Mouse (Mus musculus) thymus, postnatal 4 days (tissue): ENCODE measurements around the gene Disc1.

Source experiments
- DNase-seq: peaks from one replicate; pipeline ENCODE4 v3.0.0; 2021

Disc1 gene

DNA sequence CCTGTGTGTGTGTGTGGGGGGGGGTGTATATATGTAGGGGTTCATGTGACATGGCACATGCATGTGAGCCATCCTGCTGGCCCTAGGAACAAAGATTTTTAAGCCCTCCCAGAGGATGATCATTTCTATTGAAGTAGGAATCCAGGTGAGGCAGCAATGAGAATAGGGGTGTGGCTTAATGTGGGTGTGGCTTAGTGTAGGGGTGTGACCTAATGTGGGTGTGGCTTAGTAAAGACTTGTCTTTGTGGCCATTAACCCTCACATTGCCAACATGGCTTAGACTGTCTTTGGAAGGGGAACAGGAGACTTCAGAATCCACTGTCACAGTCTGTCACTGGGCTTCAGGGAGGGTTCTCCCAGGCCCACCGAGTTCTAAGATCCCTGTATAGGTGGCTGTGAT is 130.9 kb downstream of the Disc1 start:
- DNase-seq: no peak

- no peak for DNase-seq
Measured at GRCm38 (mm10) chr8:125187044-125187443, 133.0 kb downstream of the Disc1 start.

- no peak for DNase-seq
Measured at GRCm38 (mm10) chr8:125193701-125194100, 139.7 kb downstream of the Disc1 start.

- DNase-seq: no peak
Measured at GRCm38 (mm10) chr8:125195121-125195520, 141.1 kb downstream of the Disc1 start.

DNA sequence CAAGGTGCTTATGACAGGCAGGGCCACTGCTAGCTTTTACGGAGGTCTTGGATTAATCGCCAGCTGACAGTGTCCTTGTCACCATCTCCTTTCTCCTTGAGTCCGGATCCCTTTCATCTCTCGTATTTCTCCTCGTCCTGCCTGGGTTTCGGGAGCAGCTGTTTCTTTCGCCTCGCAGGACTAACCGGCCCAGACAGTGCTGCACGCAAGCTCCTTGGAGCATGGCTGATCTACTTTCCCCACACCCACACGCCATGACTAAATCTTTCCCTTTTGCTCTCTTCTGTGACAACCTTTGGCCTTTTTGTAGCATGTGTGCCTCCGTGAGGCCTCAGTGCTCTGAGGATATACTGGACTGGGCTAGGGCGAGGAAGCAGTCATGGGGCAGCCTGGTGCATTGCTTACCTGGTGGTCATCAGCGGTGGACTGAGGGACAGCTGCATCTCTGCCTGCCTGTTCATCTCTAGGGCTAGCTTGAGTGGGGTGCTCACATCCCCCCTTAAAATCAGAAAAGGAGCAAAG is 142.6 kb downstream of the Disc1 start:
- no peak for DNase-seq

DNA sequence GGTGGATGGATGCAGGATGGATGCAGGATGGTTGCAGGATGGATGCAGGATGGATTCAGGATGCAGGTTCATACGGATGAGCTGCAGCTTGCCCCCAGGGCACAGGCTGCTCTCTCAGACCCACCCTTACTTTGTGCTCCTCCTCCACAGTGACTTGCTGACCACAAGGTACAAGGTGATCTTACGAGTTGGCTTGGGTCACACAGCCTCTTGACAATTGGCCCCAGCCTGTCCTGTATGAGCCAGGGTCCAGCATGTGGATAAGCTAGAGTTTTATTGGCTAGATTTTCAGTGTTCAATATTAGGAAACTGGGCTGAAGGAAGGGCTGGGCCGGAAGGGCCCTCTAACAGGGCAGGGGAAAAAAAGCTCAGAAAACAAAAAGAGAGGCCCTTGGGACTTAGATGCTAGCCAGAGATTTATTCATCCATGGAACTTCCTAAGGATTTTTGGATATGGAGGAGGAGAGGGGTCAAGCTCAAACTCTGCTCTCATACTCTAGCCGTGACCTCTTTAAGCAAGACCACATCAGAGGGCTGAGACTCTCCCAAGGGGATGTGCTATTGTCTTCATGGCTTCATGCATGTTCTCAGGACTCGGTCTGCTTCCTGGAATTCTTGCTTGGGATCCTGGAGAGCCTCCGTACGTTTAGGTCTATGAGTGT is 143.5 kb downstream of the Disc1 start:
- no peak for DNase-seq

DNA sequence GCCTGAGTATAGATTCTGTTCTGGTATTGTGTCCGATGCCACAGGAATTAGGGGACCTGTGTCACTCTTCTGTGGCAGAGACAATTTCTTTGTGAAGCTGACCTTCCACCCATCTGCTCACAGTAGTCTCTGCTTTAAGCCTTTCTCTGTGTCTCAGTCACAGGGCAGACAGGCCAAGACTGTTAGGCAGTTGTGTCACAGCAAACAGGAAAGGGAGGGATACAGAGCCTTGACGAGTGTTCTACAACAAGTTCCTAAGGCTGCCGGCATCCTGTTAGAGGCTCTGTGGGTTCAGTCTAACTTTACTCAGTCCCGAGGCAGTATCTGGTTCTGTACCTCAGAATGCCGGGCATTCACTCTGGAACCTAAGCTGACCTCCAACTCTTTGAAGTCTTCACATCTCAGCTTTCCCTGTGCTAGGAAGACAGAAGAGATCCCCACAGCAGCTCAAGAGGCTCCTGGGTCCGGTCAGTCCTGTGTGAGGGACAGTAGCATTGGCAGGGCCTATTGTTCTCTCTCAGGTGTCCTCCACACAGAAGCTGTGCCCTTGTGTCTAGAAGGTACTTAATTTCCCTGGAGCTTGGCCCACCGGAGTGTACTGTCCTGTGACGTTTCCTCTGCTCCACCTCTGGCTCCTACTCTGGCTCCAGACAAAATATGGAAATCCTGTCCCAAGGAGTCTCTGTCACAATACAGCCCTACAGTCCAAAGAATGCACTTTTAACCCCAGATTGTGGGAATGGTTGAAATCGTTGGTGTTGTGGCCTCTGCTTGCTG is 144.6 kb downstream of the Disc1 start:
- no peak for DNase-seq

GRCm38 (mm10) chr8:125199197-125199939 is 145.4 kb downstream of the Disc1 start:
- no peak for DNase-seq

DNA sequence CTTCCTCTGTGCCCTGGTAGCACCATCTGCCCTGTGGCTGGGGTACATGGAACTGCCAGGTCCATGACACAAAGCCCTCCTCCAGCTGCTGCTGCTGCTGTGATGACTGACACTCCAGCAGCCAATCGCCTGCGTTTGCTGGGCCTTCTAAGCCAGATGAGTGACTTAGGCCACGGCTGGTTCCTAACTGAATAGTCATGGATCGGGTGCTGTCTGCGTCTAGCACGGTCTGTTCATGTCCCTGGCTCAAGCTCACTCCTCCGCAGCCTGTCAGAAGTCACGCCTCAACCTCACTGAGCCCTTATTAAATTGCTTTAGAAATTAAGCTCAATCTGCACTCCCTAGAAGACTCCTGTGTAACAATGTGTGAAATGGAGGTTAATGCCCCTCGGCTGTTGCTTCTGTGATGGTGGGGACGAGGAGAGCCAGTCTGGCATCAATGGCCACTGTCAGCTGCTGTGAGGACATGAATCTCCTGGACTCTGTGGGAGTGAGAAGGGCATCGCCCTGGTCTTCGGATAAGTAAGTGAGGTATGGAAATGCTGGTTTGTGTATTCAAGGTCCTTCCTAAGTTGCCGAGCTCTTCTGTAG is 146.4 kb downstream of the Disc1 start:
- DNase-seq: no peak

- no peak for DNase-seq
Measured at GRCm38 (mm10) chr8:125201650-125202049, 147.7 kb downstream of the Disc1 start.

GRCm38 (mm10) chr8:125203016-125203415 is 149.0 kb downstream of the Disc1 start:
- no peak for DNase-seq

GRCm38 (mm10) chr8:125205556-125205955 is 151.6 kb downstream of the Disc1 start:
- no peak for DNase-seq

DNA sequence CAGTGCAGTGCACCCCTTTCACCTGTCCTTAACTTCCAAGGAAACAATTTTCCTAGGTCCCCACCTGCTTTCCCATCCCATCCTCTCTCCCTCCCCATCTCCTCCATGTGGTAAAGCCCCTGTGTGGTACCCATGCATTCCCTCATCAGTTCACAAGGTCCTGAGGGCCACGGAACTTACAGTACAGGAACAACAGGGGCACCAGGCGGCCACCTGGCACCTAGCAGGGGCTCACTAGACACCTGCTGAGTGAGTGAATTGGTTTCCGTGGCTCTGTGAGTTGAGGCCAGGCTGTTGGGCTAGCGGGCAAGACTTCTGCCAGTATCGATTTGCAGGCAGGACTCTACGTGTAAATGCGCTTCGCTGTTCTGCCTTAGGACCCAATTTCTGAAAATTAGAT is 152.4 kb downstream of the Disc1 start:
- no peak for DNase-seq

- DNase-seq: no peak
Measured at GRCm38 (mm10) chr8:125206962-125207361, 153.0 kb downstream of the Disc1 start.

DNA sequence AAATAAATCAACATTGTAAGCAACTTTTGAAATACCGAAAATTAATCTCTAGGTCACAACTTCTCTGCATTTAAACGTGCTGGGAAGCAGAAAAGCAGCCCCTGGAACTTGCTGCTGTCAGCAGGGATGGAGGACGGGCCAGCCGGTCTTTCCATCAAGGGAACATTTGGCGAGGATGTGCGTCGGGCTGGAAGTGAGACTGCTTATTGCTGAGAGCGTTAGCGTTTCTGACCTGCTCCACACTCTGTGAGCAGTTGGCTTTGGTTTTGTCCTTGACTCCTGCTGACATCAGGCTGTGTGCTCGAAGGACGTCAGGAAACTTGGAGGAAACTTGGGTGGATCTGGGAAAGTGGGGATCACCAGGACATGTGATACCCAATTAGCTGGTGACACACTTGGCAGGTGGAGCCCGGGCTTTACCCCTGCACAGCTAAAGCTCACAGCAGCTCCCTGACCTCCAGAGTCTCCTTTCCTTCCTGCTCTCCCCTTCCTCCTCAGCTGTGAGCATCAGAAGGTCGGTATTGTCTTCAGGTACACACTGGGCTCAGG is 158.7 kb downstream of the Disc1 start:
- DNase-seq: no peak

DNA sequence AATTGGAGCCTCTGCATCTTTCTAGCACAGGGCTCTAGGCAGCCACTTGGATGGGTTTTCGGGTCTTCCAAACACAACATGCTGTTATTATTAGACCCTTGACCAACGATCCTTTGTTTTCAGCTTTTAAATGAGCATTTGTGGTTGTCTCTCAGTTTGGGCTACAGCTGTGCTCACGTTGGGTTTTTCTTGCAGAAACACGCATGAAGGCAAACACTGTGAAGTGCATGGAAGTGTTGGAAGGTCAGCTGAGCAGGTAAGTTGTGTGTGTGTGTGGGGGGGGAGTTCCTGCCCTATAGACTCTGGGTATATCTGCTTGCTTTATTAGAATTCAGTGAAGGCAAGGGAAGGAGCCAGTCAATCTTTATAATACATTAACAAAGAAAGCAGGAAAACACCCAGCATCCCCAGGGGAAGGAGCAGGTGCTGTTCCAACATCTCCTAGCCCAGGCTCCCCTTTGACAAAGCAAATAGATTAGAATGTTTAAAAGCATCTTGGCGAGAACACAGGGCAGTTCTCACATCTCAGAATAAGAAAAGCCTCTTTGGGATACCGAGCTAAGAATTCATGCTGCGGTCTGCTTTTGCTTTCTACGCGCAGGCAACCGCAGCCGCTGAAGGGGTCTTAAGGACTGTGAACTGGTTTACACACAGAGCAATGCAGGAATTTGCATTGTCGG is 164.0 kb downstream of the Disc1 start:
- DNase-seq: no peak

DNA sequence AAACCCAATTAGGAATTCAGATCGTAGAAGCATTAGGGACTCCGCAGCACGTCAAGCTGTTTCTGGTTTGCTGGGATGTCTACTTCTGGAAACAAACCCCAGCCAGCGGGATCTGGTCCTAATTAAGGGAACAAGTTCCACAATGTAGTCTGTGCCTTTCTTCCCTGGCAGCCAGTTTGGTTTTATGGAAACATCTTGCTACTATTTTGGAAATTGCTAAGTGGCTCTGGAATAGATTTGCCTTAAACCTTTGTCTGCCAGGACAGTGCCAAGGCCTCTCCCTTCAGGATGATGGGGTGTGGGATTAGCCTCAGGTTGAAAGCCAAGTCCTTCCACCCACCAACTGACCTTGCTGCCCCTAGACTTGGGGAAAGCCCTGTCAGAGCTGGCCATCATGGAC is 164.7 kb downstream of the Disc1 start:
- DNase-seq: no peak

GRCm38 (mm10) chr8:125220608-125221007 is 166.6 kb downstream of the Disc1 start:
- DNase-seq: no peak

GRCm38 (mm10) chr8:125221062-125221461 is 167.1 kb downstream of the Disc1 start:
- DNase-seq: no peak

- DNase-seq: no peak
Measured at GRCm38 (mm10) chr8:125223031-125223753, 169.2 kb downstream of the Disc1 start.

DNA sequence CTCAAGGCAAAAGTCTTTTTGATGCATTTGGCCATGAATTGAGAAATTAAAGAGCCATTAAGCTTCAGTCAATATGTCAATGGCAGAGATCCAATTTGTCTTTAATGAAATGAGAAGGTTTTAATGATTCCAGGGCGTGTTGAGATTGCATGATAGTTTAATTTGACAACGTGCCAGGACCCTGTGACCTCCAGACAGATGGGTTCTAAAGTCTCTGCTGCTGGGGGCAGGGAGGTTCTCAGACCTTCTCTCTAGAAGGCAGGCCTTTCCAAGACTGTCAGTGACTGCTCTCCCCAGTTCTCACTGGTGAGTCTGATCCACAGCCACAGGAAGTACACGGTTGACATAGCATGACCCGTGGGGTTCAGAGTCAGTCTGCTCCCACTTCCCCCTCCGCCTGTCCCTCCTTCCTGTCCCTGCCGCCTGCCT is 170.3 kb downstream of the Disc1 start:
- no peak for DNase-seq

DNA sequence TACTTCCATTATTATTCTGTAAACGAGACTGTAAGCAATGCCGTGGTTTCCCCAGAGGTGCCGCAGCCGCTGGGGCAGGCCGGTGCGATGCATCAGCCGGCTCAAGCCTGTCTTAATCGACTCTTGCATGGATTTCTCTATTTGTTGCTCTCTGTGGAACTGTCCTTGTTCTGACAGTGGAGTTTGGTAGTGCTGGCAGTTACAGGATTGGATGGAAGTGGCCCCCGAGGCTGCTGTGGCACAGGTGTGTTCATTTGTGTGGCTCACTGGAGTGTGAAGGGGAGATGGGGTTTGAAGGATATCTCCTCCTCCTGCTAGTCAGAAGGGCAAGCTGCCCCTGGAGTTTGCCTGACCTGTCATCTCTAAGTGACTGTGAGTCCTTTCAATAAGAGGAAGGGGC is 171.3 kb downstream of the Disc1 start:
- no peak for DNase-seq
